Mouse (Mus musculus): ENCODE results near the gene Otogl. TPM values are rescaled to one million over a fixed set of nuclear protein-coding genes. Genes with fewer than 3 reads are reported as not detected.
A peak's percentile ranks its signal among the peaks of the same experiment; 100 is the strongest.

The Otogl gene
- polyA plus RNA-seq, 1 experiment from 2014 or later: 1.2 TPM

DNA sequence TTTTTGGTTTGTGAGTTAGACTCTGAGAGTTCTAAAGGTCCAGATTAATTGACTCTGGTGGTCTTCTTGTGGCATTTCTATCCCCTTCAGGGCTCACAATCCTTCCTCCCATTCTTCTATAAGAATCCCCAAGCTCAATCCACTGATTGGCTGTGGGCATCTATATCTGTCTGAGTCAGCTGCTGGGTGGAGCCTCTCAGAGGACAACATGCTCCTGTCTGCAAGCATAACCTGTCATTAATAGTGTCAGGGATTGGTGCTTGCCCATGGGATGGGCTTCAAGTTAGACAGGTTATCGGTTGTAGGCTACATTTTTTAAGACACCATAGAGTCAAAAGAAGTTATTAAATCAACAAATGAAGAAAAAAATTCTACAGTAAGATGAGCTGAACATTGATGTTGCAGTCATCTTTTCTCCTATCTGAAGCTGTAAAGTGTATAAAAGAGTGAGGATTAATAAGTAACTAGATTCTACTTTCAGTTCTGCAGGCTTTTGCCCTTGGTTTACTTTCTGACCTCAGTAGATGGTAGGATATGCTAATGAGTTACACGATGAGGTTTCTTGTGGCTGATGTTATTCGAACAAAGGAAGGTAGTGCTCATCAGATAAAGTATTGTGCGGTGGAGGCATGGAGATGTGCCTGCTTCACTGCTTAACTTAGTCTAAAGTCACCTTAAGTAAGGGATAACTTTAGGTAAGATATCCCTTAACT, 29.4 kb upstream of the Otogl start:
- DNase-seq (ENCODE audit: low spot score) (no peak), ATAC-seq (ENCODE audit: low read depth) (no peak)
- Histone ChIP-seq H3K9me3 (ENCODE audit: control insufficient read depth, low read length) (no peaks in the 10 kb centered on the region), H3K4me3 (ENCODE audit: low read depth, low read length) (no peak overlapping the region), H3K4me2 (ENCODE audit: low read depth, low read length) (no peak overlapping the region), H3K27me3 (replicated peaks; ENCODE audit: control insufficient read depth, insufficient read depth, low read length) (no peaks in the 10 kb centered on the region), H3K4me1 (ENCODE audit: control insufficient read depth, insufficient read depth, low read length) (no peaks in the 10 kb centered on the region), H3K9ac (ENCODE audit: low read depth, low read length) (no peak overlapping the region), H3K36me3 (ENCODE audit: control insufficient read depth, insufficient read depth, low read length) (no peaks in the 10 kb centered on the region), H3K27ac (replicated peaks; ENCODE audit: low read depth, low read length) (no peak overlapping the region)
- WGBS: 91% methylated on average over 4 of the region's 4 CpGs

GRCm38 (mm10) chr10:107940302-107940701, 28.4 kb upstream of the Otogl start:
- H3K4me1 ChIP-seq (ENCODE audit: control insufficient read depth, insufficient read depth, low read length): no peaks in the 10 kb centered on the region
- H3K36me3 ChIP-seq (ENCODE audit: control insufficient read depth, insufficient read depth, low read length): no peaks in the 10 kb centered on the region
- H3K9ac ChIP-seq (ENCODE audit: low read depth, low read length): no peak overlapping the region
- H3K27ac ChIP-seq (replicated peaks; ENCODE audit: low read depth, low read length): no peak overlapping the region
- no peaks in the 10 kb centered on the region for H3K9me3 ChIP-seq (ENCODE audit: control insufficient read depth, low read length)
- DNase-seq (ENCODE audit: low spot score) (no peak), ATAC-seq (ENCODE audit: low read depth) (no peak)
- H3K4me2 ChIP-seq (ENCODE audit: low read depth, low read length): no peak overlapping the region
- H3K27me3 ChIP-seq (replicated peaks; ENCODE audit: control insufficient read depth, insufficient read depth, low read length): no peaks in the 10 kb centered on the region
- no peak overlapping the region for H3K4me3 ChIP-seq (ENCODE audit: low read depth, low read length)
- 74% methylated on average over 6 of the region's 6 CpGs for WGBS

GRCm38 (mm10) chr10:107939821-107940220, 27.9 kb upstream of the Otogl start:
- no peaks in the 10 kb centered on the region for H3K9me3 ChIP-seq (ENCODE audit: control insufficient read depth, low read length)
- no peaks in the 10 kb centered on the region for H3K27me3 ChIP-seq (replicated peaks; ENCODE audit: control insufficient read depth, insufficient read depth, low read length)
- H3K4me2 ChIP-seq (ENCODE audit: low read depth, low read length): no peak overlapping the region
- ATAC-seq (ENCODE audit: low read depth): no peak
- no peaks in the 10 kb centered on the region for H3K36me3 ChIP-seq (ENCODE audit: control insufficient read depth, insufficient read depth, low read length)
- H3K9ac ChIP-seq (ENCODE audit: low read depth, low read length): no peak overlapping the region
- no peak for DNase-seq (ENCODE audit: low spot score)
- 80% methylated on average over 6 of the region's 6 CpGs for WGBS
- no peaks in the 10 kb centered on the region for H3K4me1 ChIP-seq (ENCODE audit: control insufficient read depth, insufficient read depth, low read length)
- H3K4me3 ChIP-seq (ENCODE audit: low read depth, low read length): no peak overlapping the region
- no peak overlapping the region for H3K27ac ChIP-seq (replicated peaks; ENCODE audit: low read depth, low read length)

GRCm38 (mm10) chr10:107934055-107934454, 22.1 kb upstream of the Otogl start:
- Histone ChIP-seq H3K4me2 (ENCODE audit: low read depth, low read length) (no peak overlapping the region), H3K27ac (replicated peaks; ENCODE audit: low read depth, low read length) (no peak overlapping the region), H3K9ac (ENCODE audit: low read depth, low read length) (no peak overlapping the region), H3K4me1 (ENCODE audit: control insufficient read depth, insufficient read depth, low read length) (peaks cover 8% of the 10 kb centered on the region; the same call in 1 of the 2 replicates), H3K36me3 (ENCODE audit: control insufficient read depth, insufficient read depth, low read length) (no peaks in the 10 kb centered on the region), H3K9me3 (ENCODE audit: control insufficient read depth, low read length) (no peaks in the 10 kb centered on the region), H3K27me3 (replicated peaks; ENCODE audit: control insufficient read depth, insufficient read depth, low read length) (no peaks in the 10 kb centered on the region; the same call in 1 of the 2 replicates), H3K4me3 (ENCODE audit: low read depth, low read length) (no peak overlapping the region)
- DNase-seq (ENCODE audit: low spot score) (no peak), ATAC-seq (ENCODE audit: low read depth) (no peak)
- WGBS: 83% methylated on average over 3 of the region's 3 CpGs

- ATAC-seq (ENCODE audit: low read depth): no peak
- DNase-seq (ENCODE audit: low spot score): no peak
- no peak overlapping the region for H3K27ac ChIP-seq (replicated peaks; ENCODE audit: low read depth, low read length)
- H3K9ac ChIP-seq (ENCODE audit: low read depth, low read length): no peak overlapping the region
- H3K4me2 ChIP-seq (ENCODE audit: low read depth, low read length): no peak overlapping the region
- no peaks in the 10 kb centered on the region; the same call in 1 of the 2 replicates for H3K27me3 ChIP-seq (replicated peaks; ENCODE audit: control insufficient read depth, insufficient read depth, low read length)
- 78% methylated on average over 1 of the region's 1 CpGs for WGBS
- H3K4me1 ChIP-seq (ENCODE audit: control insufficient read depth, insufficient read depth, low read length): peaks cover 8% of the 10 kb centered on the region; the same call in 1 of the 2 replicates
- H3K4me3 ChIP-seq (ENCODE audit: low read depth, low read length): no peak overlapping the region
- no peaks in the 10 kb centered on the region for H3K9me3 ChIP-seq (ENCODE audit: control insufficient read depth, low read length)
- H3K36me3 ChIP-seq (ENCODE audit: control insufficient read depth, insufficient read depth, low read length): no peaks in the 10 kb centered on the region
Measured at GRCm38 (mm10) chr10:107933527-107933926, 21.6 kb upstream of the Otogl start.

GRCm38 (mm10) chr10:107931833-107932828, 20.2 kb upstream of the Otogl start:
- WGBS: 28% methylated on average over 10 of the region's 10 CpGs
- Histone ChIP-seq H3K4me1 (ENCODE audit: control insufficient read depth, insufficient read depth, low read length) (peaks cover 8% of the 10 kb centered on the region; the same call in 1 of the 2 replicates), H3K36me3 (ENCODE audit: control insufficient read depth, insufficient read depth, low read length) (no peaks in the 10 kb centered on the region), H3K9me3 (ENCODE audit: control insufficient read depth, low read length) (no peaks in the 10 kb centered on the region), H3K27me3 (replicated peaks; ENCODE audit: control insufficient read depth, insufficient read depth, low read length) (no peaks in the 10 kb centered on the region; the same call in 1 of the 2 replicates), H3K27ac (replicated peaks; ENCODE audit: low read depth, low read length) (no peak overlapping the region; the same call in 1 of the 2 replicates), H3K4me2 (ENCODE audit: low read depth, low read length) (0 out of 2 replicates have a peak overlapping the region, but pooled peaks have one; percentile 6), H3K4me3 (ENCODE audit: low read depth, low read length) (no peak overlapping the region), H3K9ac (ENCODE audit: low read depth, low read length) (no peak overlapping the region)
- ATAC-seq (ENCODE audit: low read depth) (peak; percentile 74), DNase-seq (ENCODE audit: low spot score) (peak; percentile 92)

DNA sequence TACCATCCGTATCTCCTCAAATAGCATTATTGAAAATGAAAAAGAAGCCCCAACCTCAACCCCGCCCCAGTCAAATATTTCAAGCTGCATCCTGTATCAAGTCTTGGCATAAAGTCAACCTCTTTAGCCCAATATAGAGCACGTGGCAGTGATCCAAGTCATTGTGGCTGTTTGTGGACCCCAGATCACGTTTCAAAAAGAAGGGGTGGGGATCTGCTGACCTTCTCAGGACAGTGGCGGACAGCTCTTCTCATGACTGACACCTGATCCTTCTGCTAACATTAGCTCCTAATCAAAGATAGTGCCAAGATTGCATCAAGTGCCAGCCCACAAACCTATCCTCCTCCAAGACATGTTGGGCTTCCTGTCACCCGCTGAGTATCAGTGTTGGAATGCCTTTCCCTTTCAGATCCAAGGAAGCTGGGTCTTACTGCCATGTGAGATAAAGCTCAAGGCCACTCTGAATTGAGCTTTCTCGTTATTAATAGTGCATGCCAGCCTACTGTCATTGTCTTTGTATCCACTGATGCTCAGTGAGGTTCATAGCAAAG, 18.6 kb upstream of the Otogl start:
- peak; percentile 63 for DNase-seq (ENCODE audit: low spot score)

DNA sequence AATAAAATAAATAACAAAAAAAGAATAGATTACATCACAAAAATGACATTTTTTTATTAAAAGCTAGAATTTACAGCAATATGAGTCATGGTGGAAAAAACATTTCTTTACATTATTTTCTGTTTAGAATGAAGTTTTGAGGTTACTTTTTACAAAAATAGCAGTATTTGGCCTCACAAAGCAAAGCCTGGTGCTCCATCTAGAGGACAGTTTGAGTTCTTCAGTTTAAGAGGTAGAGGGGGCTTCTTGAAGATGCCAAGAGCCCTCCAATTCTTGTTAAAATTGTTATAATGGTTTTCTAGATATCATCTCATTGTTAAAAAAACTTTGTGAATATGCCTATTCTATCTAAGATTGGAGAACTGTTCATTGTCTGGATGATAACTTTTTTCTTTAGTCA, 13.4 kb upstream of the Otogl start:
- Histone ChIP-seq H3K27ac (replicated peaks; ENCODE audit: low read depth, low read length) (no peak overlapping the region), H3K9me3 (ENCODE audit: control insufficient read depth, low read length) (no peaks in the 10 kb centered on the region), H3K9ac (ENCODE audit: low read depth, low read length) (no peak overlapping the region), H3K27me3 (replicated peaks; ENCODE audit: control insufficient read depth, insufficient read depth, low read length) (no peaks in the 10 kb centered on the region; the same call in 1 of the 2 replicates), H3K4me3 (ENCODE audit: low read depth, low read length) (no peak overlapping the region), H3K4me2 (ENCODE audit: low read depth, low read length) (no peak overlapping the region), H3K36me3 (ENCODE audit: control insufficient read depth, insufficient read depth, low read length) (no peaks in the 10 kb centered on the region), H3K4me1 (ENCODE audit: control insufficient read depth, insufficient read depth, low read length) (peaks cover 5% of the 10 kb centered on the region; the same call in 1 of the 2 replicates)
- ATAC-seq (ENCODE audit: low read depth) (no peak), DNase-seq (ENCODE audit: low spot score) (no peak)

More for the DNA sequence above, 18.6 kb upstream of the Otogl start:
- ATAC-seq (ENCODE audit: low read depth): peak; percentile 45; the same call in 1 of the 2 replicates
- no peak overlapping the region for H3K27ac ChIP-seq (replicated peaks; ENCODE audit: low read depth, low read length)
- 35% methylated on average over 7 of the region's 7 CpGs for WGBS
- peaks cover 8% of the 10 kb centered on the region; the same call in 1 of the 2 replicates for H3K4me1 ChIP-seq (ENCODE audit: control insufficient read depth, insufficient read depth, low read length)
- no peaks in the 10 kb centered on the region for H3K9me3 ChIP-seq (ENCODE audit: control insufficient read depth, low read length)
- no peaks in the 10 kb centered on the region for H3K36me3 ChIP-seq (ENCODE audit: control insufficient read depth, insufficient read depth, low read length)
- H3K4me3 ChIP-seq (ENCODE audit: low read depth, low read length): no peak overlapping the region
- H3K4me2 ChIP-seq (ENCODE audit: low read depth, low read length): no peak overlapping the region
- no peaks in the 10 kb centered on the region; the same call in 1 of the 2 replicates for H3K27me3 ChIP-seq (replicated peaks; ENCODE audit: control insufficient read depth, insufficient read depth, low read length)
- H3K9ac ChIP-seq (ENCODE audit: low read depth, low read length): no peak overlapping the region

All from embryonic facial prominence, embryonic 14.5 days (tissue).